Mouse (Mus musculus) gastrocnemius, adult 8-10 months (tissue): ENCODE results near the gene Cdk19. TPM values are rescaled to one million over a fixed set of nuclear protein-coding genes. Genes with fewer than 3 reads are reported as not detected.
"Not testable (repeated sequence)": the region's sequence is repeated elsewhere in the genome, so short reads cannot be mapped to it uniquely, and the experiment has no call there.

ENCODE experiments used
- DNase-seq, 2 experiments: peaks; one replicate each; pipeline ENCODE4 v3.0.0; 2022; ENCODE audit warnings: low spot score in 2 of 2
- total RNA-seq, 4 experiments: library from RNA; stranded (reverse); gene quantifications; 2 replicates each; pipeline ENCODE4 v1.2.4; 2022

The Cdk19 gene
- total RNA-seq, 4 experiments from 2014 or later = 6.8 to 35.5 (median 20.0) TPM

- no peak for DNase-seq
These were observed 46.0 kb downstream of the Cdk19 start for GRCm38 (mm10) chr10:40385397-40385796.

GRCm38 (mm10) chr10:40386126-40386525 lies 46.8 kb downstream of the Cdk19 start:
- DNase-seq = no peak

GRCm38 (mm10) chr10:40393447-40394143 lies 54.2 kb downstream of the Cdk19 start:
- no peak for DNase-seq

- no peak for DNase-seq
These were observed 59.5 kb downstream of the Cdk19 start for GRCm38 (mm10) chr10:40398842-40399241.

- DNase-seq = no peak
These were observed 60.0 kb downstream of the Cdk19 start for GRCm38 (mm10) chr10:40399328-40399727.

- no peak for DNase-seq
These were observed 60.9 kb downstream of the Cdk19 start for GRCm38 (mm10) chr10:40400293-40400692.

- no peak for DNase-seq
These were observed 67.3 kb downstream of the Cdk19 start for GRCm38 (mm10) chr10:40406655-40407054.

GRCm38 (mm10) chr10:40409336-40409735 lies 70.0 kb downstream of the Cdk19 start:
- DNase-seq = no peak

GRCm38 (mm10) chr10:40411370-40411769 lies 72.0 kb downstream of the Cdk19 start:
- DNase-seq = no peak

- DNase-seq = no peak
These were observed 77.6 kb downstream of the Cdk19 start for GRCm38 (mm10) chr10:40416944-40417343.

GRCm38 (mm10) chr10:40419841-40420240 lies 80.5 kb downstream of the Cdk19 start:
- DNase-seq = no peak

- DNase-seq = no peak
These were observed 81.3 kb downstream of the Cdk19 start for GRCm38 (mm10) chr10:40420703-40421102.

GRCm38 (mm10) chr10:40421724-40422123 lies 82.4 kb downstream of the Cdk19 start:
- DNase-seq = no peak

GRCm38 (mm10) chr10:40422696-40423095 lies 83.3 kb downstream of the Cdk19 start:
- no peak for DNase-seq

- DNase-seq = not testable (repeated sequence)
These were observed 85.1 kb downstream of the Cdk19 start for GRCm38 (mm10) chr10:40424428-40424827.

- DNase-seq = no peak
These were observed 86.1 kb downstream of the Cdk19 start for GRCm38 (mm10) chr10:40425243-40426095.

GRCm38 (mm10) chr10:40426096-40426450 lies 86.7 kb downstream of the Cdk19 start:
- DNase-seq = no peak

- DNase-seq = no peak
These were observed 89.3 kb downstream of the Cdk19 start for GRCm38 (mm10) chr10:40428633-40429032.

- no peak for DNase-seq
These were observed 89.7 kb downstream of the Cdk19 start for GRCm38 (mm10) chr10:40429081-40429480.

- no peak for DNase-seq
These were observed 90.8 kb downstream of the Cdk19 start for GRCm38 (mm10) chr10:40430209-40430608.

GRCm38 (mm10) chr10:40431957-40432356 lies 92.6 kb downstream of the Cdk19 start:
- no peak for DNase-seq

GRCm38 (mm10) chr10:40432375-40432774 lies 93.0 kb downstream of the Cdk19 start:
- no peak for DNase-seq

GRCm38 (mm10) chr10:40435402-40435801 lies 96.0 kb downstream of the Cdk19 start:
- no peak for DNase-seq
